Mouse (Mus musculus): ENCODE data around the gene Tanc1.

The Tanc1 gene

GRCm38 (mm10) chr2:59762277-59762676 is 150.4 kb downstream of the Tanc1 start:
- DNase-seq, result no peak

GRCm38 (mm10) chr2:59765671-59766070 is 153.8 kb downstream of the Tanc1 start:
- DNase-seq, result no peak

- no peak for DNase-seq
Measured at GRCm38 (mm10) chr2:59767893-59768292, 156.1 kb downstream of the Tanc1 start.

GRCm38 (mm10) chr2:59768661-59769384 is 157.0 kb downstream of the Tanc1 start:
- peak in 1 of 2 experiments; percentile 55 for DNase-seq

GRCm38 (mm10) chr2:59769385-59769735 is 157.5 kb downstream of the Tanc1 start:
- no peak for DNase-seq

- DNase-seq, result peak; percentile 61 to 66
Measured at GRCm38 (mm10) chr2:59771708-59772107, 159.9 kb downstream of the Tanc1 start.

GRCm38 (mm10) chr2:59772261-59772683 is 160.4 kb downstream of the Tanc1 start:
- peak; percentile 58 to 73 for DNase-seq

GRCm38 (mm10) chr2:59774374-59774773 is 162.5 kb downstream of the Tanc1 start:
- no peak for DNase-seq

- no peak for DNase-seq
Measured at GRCm38 (mm10) chr2:59775148-59775547, 163.3 kb downstream of the Tanc1 start.

- no peak for DNase-seq
Measured at GRCm38 (mm10) chr2:59775820-59776219, 164.0 kb downstream of the Tanc1 start.

GRCm38 (mm10) chr2:59779355-59779754 is 167.5 kb downstream of the Tanc1 start:
- DNase-seq, result peak; percentile 44 to 63

- DNase-seq, result no peak
Measured at GRCm38 (mm10) chr2:59780240-59780639, 168.4 kb downstream of the Tanc1 start.

- DNase-seq, result peak; percentile 32 to 54
Measured at GRCm38 (mm10) chr2:59783055-59783831, 171.4 kb downstream of the Tanc1 start.

- peak in 1 of 2 experiments; percentile 38 for DNase-seq
Measured at GRCm38 (mm10) chr2:59783832-59784627, 172.2 kb downstream of the Tanc1 start.

GRCm38 (mm10) chr2:59784628-59784883 is 172.7 kb downstream of the Tanc1 start:
- no peak for DNase-seq

GRCm38 (mm10) chr2:59785597-59785996 is 173.8 kb downstream of the Tanc1 start:
- DNase-seq, result peak; percentile 30 to 43

GRCm38 (mm10) chr2:59788704-59789500 is 177.1 kb downstream of the Tanc1 start:
- no peak for DNase-seq

- no peak for DNase-seq
Measured at GRCm38 (mm10) chr2:59791596-59791995, 179.8 kb downstream of the Tanc1 start.

- no peak for DNase-seq
Measured at GRCm38 (mm10) chr2:59793337-59793736, 181.5 kb downstream of the Tanc1 start.

GRCm38 (mm10) chr2:59794838-59795237 is 183.0 kb downstream of the Tanc1 start:
- no peak for DNase-seq

- DNase-seq, result peak in 1 of 2 experiments; percentile 30
Measured at GRCm38 (mm10) chr2:59798934-59799532, 187.2 kb downstream of the Tanc1 start.

- DNase-seq, result no peak
Measured at GRCm38 (mm10) chr2:59799572-59799971, 187.7 kb downstream of the Tanc1 start.
